Mouse (Mus musculus) retina, adult 2 months (tissue): ENCODE results near the gene Gprc5d.
A peak's percentile ranks its signal among the peaks of the same experiment; 100 is the strongest.

Experiments used
- DNase-seq: peaks from one replicate; pipeline ENCODE4 v3.0.0-alpha.2; 2012; ENCODE audit warnings: low read depth, low spot score

Gprc5d gene

DNA sequence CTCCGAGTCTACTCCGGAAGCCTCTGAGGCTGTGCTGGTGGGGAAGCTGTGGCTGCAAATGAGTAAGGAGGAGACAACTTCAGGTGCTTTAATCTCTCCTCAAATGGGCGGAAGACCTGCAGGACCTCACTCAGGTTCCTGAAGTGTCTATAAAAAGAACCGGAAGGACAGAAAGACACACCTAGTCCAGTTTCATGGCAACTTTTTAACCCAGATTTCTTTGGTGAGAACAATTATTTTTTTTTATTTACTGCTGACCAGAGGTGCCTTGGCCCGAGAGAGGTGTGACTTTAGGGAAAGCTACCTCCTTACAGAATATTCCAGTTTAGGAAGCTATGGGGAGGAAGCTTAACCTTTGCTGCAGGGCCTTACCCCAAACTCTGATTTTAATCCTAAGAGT lies at the start of gene Gprc5d:
Gene Gprc5d (minus strand): TSS at position 101 of the 400 bp plus-strand sequence.
- no peak for DNase-seq

- DNase-seq = no peak
These were observed 48.6 kb upstream of the Gprc5d start for GRCm38 (mm10) chr6:135166712-135167111.

DNA sequence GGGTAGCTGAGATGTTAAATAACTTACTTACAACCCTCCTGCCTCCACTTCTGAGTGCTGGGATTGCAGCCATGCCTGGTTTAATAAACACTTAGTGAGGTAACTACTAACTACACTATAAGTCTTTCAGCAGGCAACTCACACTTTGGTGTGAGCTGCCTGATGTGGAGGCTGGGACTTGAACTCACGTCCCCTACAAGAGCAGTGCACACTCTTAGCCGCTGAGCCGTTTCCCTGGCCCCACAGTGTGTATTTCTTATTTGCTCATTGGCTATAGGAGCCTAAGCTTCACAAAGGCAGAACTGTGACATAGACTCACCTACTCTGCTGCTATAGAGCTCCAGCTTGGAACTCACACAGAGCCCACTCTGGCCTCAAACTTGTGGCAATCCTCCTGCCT lies 48.2 kb upstream of the Gprc5d start:
- no peak for DNase-seq

DNA sequence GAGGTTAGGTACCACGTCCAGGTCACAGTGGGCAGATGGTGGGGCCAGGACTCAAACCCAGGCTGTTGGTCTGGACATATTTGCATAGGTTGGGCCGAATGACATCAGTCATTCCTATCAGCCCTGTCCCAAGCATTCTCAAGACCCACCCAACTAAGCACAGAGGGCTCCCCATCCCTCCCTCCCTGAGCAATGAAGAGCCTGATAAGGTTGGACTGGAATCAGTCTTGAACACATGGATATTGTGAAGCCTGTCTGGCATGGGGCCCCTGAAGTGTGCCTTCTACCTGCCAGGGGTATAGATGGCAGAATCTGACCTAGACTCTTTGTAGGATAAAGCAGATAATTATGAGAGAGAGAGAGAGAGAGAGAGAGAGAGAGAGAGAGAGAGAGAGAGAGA lies 47.6 kb upstream of the Gprc5d start:
- DNase-seq = no peak

- DNase-seq = no peak
These were observed 47.1 kb upstream of the Gprc5d start for GRCm38 (mm10) chr6:135165191-135165590.

- DNase-seq = no peak
These were observed 44.8 kb upstream of the Gprc5d start for GRCm38 (mm10) chr6:135162861-135163260.

DNA sequence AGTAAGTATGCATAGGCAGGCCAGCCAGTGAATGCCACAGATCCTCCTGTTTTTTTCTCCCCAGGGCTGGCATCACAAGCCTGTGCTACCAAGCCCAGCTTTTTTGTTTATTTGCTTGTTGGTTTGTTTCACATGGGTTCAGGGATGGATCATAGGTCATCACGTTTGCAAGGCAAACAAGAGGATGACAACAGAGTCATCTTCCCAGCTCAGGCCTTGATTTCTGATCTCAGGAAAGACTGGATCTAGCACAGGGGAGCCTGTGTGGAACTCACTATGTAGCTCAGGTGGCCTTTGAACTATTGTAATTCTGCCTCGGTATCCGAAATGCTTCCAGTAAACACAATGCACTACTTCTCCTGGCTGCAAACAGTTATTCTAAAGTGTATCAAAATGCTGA lies 44.2 kb upstream of the Gprc5d start:
- DNase-seq = no peak

DNA sequence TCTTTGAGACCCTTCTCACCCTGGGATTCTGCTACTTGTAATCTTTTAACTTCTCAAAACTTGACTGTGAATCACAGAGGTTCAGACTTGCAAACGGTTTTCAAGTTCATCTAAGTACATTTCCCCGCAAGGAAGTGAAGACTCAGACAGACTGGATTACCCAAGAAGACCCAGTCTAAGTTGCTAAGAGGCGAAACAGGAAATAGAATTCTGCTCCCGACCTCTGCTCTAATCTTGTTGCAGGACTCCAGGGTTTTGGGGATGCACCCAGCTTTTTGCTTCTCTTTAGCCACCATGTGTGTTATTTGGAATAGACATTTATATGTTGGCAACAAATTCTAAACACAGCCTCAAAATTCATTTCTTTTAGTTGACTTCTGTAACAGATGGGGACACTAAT lies 43.3 kb upstream of the Gprc5d start:
- no peak for DNase-seq

DNA sequence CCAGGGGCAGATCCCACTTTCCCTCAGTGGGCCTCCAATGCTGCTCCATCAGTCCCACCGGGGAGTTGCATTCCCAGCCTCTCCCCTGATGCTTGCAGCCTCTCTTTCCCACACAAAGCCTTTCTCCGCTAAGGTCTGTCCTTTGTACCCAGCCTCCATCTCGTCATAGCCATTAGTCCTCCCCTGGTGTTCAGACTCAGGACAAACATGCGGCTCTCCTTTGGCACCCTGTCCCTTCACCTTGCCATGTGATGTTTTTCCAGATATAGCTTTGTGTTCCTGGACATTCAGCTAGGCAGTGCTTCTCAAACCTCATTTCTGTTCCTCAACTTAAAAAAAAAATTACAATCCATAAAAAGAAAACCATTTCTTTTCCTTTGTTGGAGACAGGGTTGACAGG lies 40.4 kb upstream of the Gprc5d start:
- DNase-seq = no peak

DNA sequence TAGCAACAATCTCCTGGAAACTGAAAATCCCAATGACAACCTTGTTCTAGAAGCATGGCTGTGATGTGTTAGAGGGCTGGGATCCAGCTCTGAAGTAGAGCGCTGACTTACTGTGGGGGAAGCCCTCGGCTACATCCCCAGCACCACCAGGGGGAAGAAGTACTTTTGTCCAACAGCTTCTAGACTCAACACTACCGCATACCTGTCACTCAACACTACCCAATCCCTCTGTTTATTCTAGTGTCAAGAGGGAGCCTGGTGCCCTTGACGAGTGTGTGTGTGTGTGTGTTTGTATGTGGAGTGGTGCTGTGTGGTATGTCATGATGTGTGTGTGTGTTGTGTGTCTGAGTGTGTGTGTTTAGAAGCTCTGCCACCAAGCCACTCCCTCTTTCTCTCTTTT lies 39.4 kb upstream of the Gprc5d start:
- DNase-seq = no peak

- no peak for DNase-seq
These were observed 38.5 kb upstream of the Gprc5d start for GRCm38 (mm10) chr6:135156597-135156996.

DNA sequence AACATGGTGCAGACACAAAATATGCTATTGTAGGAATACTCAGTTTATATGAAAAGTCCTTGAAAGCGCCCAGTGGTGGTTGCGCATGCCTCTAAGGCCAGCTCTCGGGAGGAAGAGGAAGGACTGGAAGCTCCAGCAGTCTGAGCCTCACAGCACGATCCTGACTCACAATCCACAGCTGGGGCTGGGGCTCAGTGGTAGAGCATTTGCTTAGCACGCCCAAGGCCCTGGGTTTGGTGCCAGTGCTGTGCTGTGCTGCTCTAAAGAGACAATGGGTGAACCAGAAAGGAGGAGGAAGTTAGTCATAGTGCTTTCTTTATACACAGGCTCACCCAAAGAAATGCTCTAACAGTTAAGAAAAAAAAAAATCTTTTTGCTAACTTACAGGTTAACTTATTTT lies 35.6 kb upstream of the Gprc5d start:
- no peak for DNase-seq

DNA sequence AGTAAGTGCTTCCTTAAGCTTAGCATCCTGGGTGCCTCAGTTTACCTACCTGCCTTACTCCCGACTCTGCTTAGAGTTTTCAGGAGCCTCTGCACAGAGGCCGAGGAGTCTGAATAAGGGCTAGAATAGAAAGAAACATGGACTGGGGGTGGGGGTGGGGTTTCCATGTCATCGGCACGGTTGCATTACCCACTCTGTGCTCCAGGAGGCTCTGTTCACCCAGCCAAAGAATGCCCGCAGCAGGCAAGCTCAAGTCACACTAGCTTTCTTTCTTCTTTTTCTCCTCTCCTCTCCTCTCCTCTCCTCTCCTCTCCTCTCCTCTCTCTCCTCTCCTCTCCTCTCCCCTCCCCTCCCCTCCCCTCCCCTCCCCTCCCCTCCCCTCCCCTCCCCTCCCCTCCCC lies 32.2 kb upstream of the Gprc5d start:
- DNase-seq = no peak

DNA sequence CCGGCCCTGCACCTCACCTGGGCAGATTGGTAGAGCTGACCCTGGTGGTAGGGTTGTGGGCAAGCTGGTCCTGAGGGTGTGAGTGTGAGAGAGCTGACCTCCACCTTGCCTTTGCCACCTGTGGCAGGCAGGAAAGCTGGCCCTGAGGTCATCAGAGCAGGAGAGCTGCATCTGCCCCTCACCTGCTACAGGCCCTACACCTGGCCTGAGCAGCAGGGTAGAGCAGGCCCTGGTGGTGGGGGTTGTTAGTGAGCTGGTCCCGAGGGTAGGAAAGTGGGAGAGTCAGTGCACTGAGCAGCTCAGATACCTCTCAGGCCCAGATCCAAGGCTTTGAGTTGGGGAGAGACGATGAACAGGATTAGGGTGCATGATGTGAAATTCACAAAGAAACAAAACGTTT lies 31.6 kb upstream of the Gprc5d start:
- DNase-seq = no peak

GRCm38 (mm10) chr6:135149175-135149574 lies 31.1 kb upstream of the Gprc5d start:
- DNase-seq = no peak

DNA sequence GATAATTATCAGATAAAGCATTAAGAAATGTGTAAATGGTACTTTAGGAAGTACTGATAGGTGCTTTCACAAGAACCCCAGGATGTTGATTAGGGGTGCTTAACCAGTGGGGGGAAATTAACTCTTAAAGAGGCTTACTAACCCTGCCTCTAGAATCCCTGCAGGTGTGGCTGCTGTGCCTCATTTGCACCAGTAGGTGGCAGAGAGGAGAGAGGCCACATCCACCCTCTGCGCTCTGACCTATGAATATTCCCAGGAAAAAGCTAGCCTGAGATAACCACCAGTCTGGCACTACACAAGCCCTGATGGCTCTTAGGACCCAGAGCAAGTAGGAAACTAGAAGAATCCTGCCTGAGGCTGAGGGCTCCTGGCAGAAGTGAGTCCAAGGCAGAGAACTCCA lies 30.4 kb upstream of the Gprc5d start:
- DNase-seq = no peak

- DNase-seq = no peak
These were observed 27.9 kb upstream of the Gprc5d start for GRCm38 (mm10) chr6:135145976-135146375.

DNA sequence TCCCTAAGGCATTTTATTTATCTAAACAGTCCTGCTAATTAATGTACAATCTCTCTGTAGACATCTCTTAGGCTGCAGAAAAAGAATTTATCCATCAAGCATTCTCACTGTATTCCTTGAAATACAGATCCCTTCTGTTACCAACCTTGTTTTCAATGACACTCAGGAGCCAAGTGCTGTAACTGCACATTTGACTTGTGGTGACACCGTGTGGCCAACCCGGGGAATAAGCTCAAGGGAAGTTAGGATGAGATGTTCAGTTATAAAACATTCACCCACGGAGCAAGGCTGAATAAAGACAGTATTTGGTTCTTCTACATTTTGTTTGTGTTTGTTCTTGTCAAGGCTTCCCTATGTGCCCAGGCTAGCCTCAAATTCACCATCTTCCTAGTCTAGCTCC lies 26.4 kb upstream of the Gprc5d start:
- DNase-seq = peak; percentile 26

DNA sequence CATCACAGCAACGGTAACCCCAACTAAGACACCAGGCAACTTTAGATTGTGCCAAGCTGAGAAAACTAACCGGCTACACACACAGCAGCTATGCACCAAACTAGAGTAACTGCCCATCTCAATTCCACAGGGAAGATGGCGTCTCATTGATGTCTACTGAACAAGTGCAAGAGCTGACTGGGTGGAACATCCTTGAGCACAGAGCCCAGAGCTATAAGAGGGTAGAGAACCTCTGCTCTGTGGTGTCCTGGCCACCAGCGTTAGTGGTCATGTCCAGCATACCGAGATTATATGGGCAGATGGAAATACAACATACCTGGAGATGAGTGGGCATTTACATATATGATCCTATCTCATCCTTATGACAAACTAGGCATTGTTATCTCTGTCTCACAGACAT lies 25.1 kb upstream of the Gprc5d start:
- DNase-seq = no peak

DNA sequence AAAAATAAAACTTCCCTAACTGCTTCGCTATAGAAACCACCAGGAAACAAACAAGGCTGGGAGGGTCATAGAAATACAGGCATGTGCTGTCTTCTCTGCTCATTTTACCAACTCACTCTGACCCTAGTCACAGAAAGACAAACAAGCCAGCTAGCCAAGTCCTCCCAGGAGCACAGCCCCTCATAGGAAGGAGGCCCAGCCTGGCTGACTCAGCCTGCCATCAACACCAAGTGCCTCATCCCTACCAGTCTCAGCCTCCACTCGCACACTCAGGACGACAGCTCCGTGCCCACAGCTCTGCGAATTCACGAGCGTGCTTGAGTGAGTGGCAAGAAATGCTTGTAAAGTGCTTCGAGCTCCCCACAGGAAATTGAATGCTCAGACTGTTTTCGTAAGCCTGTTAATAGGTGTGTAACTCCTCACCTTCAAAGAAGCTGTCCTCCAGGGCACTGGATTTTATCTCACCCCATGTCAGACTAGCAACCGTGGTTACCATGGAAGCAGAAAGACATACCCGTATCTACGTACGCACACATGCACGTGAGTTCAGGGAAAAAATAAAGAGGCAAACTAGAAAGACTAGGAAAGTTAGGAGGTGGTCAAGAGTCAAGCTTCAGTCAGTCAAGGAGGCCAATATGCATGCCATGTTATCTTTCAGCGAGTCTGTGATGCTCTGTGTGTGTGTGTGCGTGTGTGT lies 23.5 kb upstream of the Gprc5d start:
- no peak for DNase-seq

DNA sequence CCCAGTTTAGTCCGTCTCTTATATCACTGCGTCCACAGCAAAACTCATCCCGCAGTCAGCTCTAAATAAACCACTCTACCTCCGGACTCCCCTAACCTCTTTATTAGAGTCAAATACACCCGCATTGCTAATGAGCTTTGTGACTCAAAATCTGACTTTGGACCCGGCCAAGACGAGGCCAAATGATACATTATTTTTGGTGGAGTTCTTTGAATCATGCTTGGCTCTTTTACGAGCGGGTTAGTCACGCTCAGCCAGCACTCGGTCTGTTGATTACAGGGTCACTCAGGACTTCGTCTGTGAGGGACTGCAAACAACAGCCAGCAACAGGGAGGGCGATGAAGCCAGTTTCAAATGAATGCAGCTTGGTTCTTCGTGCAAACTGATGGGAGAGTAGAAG lies 20.7 kb upstream of the Gprc5d start:
- DNase-seq = no peak

- no peak for DNase-seq
These were observed 20.1 kb upstream of the Gprc5d start for GRCm38 (mm10) chr6:135138207-135138606.

GRCm38 (mm10) chr6:135137736-135138135 lies 19.7 kb upstream of the Gprc5d start:
- no peak for DNase-seq
